Mouse (Mus musculus) embryonic fibroblast, embryonic 13.5 days (primary cell): ENCODE results near the gene Kbtbd3. TPM values are rescaled to one million over a fixed set of nuclear protein-coding genes. Genes with fewer than 3 reads are reported as not detected.
A peak's percentile ranks its signal among the peaks of the same experiment; 100 is the strongest.

Experiments
- H3K27ac ChIP-seq: 2 replicates; pipeline ENCODE4 v1.5.1; 2012; ENCODE audit warnings: low read length, control low read depth, inconsistent platforms; ENCODE audit not compliant: insufficient read depth
- H3K4me1 ChIP-seq: 2 replicates; pipeline ENCODE4 v1.6.1; 2011; ENCODE audit warnings: low read length; ENCODE audit not compliant: control insufficient read depth, insufficient read depth
- H3K4me3 ChIP-seq: 2 replicates; pipeline ENCODE4 v1.5.1; 2011; ENCODE audit warnings: mild to moderate bottlenecking, control low read depth, low read length; ENCODE audit not compliant: insufficient read depth
- CTCF ChIP-seq: IDR thresholded peaks from 2 replicates; pipeline ENCODE4 v1.5.1; 2011; ENCODE audit warnings: mild to moderate bottlenecking, control low read depth, low read length, moderate library complexity, borderline replicate concordance; ENCODE audit not compliant: insufficient read depth
- POLR2A ChIP-seq: IDR thresholded peaks from 2 replicates; pipeline ENCODE4 v1.6.1; 2011; ENCODE audit warnings: low read depth, mild to moderate bottlenecking, control low read depth, low read length, moderate library complexity
- polyA plus RNA-seq: library from polyadenylated mRNA; stranded (reverse); fragments of >200 nt; gene quantifications from 2 replicates; pipeline ENCODE4 v1.2.4, GENCODE M21; 2011; ENCODE audit warnings: low read depth; ENCODE audit not compliant: missing spikeins, insufficient read length

Kbtbd3 gene
- polyA plus RNA-seq, 1 experiment = 3.2 TPM

- Histone ChIP-seq H3K4me1 (no peaks in the 10 kb centered on the region), H3K4me3 (no peak overlapping the region), H3K27ac (no peak overlapping the region)
- no peak for TF ChIP-seq CTCF
- TF ChIP-seq POLR2A = no peak
These were observed 1.5 kb downstream of the Kbtbd3 start for GRCm38 (mm10) chr9:4311162-4311561.

- no peak overlapping the region for H3K27ac ChIP-seq
- TF ChIP-seq POLR2A (no peak), CTCF (no peak)
- H3K4me3 ChIP-seq = no peak overlapping the region
- no peaks in the 10 kb centered on the region for H3K4me1 ChIP-seq
These were observed 4.3 kb downstream of the Kbtbd3 start for GRCm38 (mm10) chr9:4313946-4314345.

GRCm38 (mm10) chr9:4315746-4316145 lies 6.1 kb downstream of the Kbtbd3 start:
- no peak overlapping the region for H3K27ac ChIP-seq
- H3K4me1 ChIP-seq = no peaks in the 10 kb centered on the region
- TF ChIP-seq POLR2A = no peak
- no peak for TF ChIP-seq CTCF
- H3K4me3 ChIP-seq = no peak overlapping the region

- Histone ChIP-seq H3K4me3 (no peak overlapping the region), H3K27ac (no peak overlapping the region), H3K4me1 (no peaks in the 10 kb centered on the region)
- TF ChIP-seq POLR2A = no peak
- TF ChIP-seq CTCF = no peak
These were observed 9.5 kb downstream of the Kbtbd3 start for GRCm38 (mm10) chr9:4318939-4319721.

GRCm38 (mm10) chr9:4353163-4353562 lies 43.5 kb downstream of the Kbtbd3 start:
- TF ChIP-seq CTCF (no peak), POLR2A (no peak)

GRCm38 (mm10) chr9:4375828-4376639 lies 66.4 kb downstream of the Kbtbd3 start, which contains the start of gene Msantd4:
Msantd4 (plus strand) TSS chr9:4376562.
- peak within 1 kb of the TSS; percentile 87 for H3K4me3 ChIP-seq
- peak within 1 kb of the TSS; percentile 48; the same call in 1 of the 2 replicates for H3K27ac ChIP-seq

More at GRCm38 (mm10) chr9:4353163-4353562, 43.5 kb downstream of the Kbtbd3 start:
- Histone ChIP-seq H3K4me1 (no peaks in the 10 kb centered on the region), H3K4me3 (no peak overlapping the region), H3K27ac (no peak overlapping the region)

GRCm38 (mm10) chr9:4376640-4377120 lies 67.0 kb downstream of the Kbtbd3 start:
- no peak for TF ChIP-seq CTCF
- TF ChIP-seq POLR2A = 0 out of 2 replicates have a peak, but pooled peaks have one; percentile 74
- H3K4me3 ChIP-seq = peak overlapping the region; percentile 87
- no peak overlapping the region for H3K27ac ChIP-seq
- H3K4me1 ChIP-seq = peaks cover 4% of the 10 kb centered on the region; the same call in 1 of the 2 replicates

More at GRCm38 (mm10) chr9:4375828-4376639, 66.4 kb downstream of the Kbtbd3 start, which contains the start of gene Msantd4:
- TF ChIP-seq POLR2A (peak; percentile 80), CTCF (no peak)
- peaks cover 4% of the 10 kb centered on the region; the same call in 1 of the 2 replicates for H3K4me1 ChIP-seq

Other genes starting within 250 kb of the Kbtbd3 start
- 16.8 and 18.8 TPM in 2 replicates for gene Aasdhppt, start 362 bp upstream of the Kbtbd3 start, polyA plus RNA-seq
- gene Msantd4, start 66.7 kb downstream of the Kbtbd3 start, polyA plus RNA-seq = 53.4 and 54.0 TPM in 2 replicates